Mouse (Mus musculus): Measurements from ENCODE around the gene Kdelc1. TPM values are rescaled to one million over a fixed set of nuclear protein-coding genes. Genes with fewer than 3 reads are reported as not detected.

Kdelc1 gene
- polyA plus RNA-seq, 1 experiment from 2014 or later, result 84.1 TPM

Other genes with a start within 250 kb of the Kdelc1 start
- gene Tpp2, start 185.2 kb downstream of the Kdelc1 start, polyA plus RNA-seq (2014; fragmentation: Nextera tagmentation; extraction: Ambion mirVana), result 68.9 and 71.8 TPM in 2 replicates
- 0.81 and 1.0 TPM in 2 replicates for gene Mettl21c, start 98.8 kb downstream of the Kdelc1 start, polyA plus RNA-seq (2014; fragmentation: Nextera tagmentation; extraction: Ambion mirVana)
- 0.14 and 0.20 TPM in 2 replicates for gene Gm8251, start 56.9 kb downstream of the Kdelc1 start, polyA plus RNA-seq (2014; fragmentation: Nextera tagmentation; extraction: Ambion mirVana)
- gene Tex30, start 16.4 kb downstream of the Kdelc1 start, polyA plus RNA-seq (2014; fragmentation: Nextera tagmentation; extraction: Ambion mirVana), result 91.1 and 101 TPM in 2 replicates
- 28.6 and 29.5 TPM in 2 replicates for gene Bivm, start 149 bp upstream of the Kdelc1 start, polyA plus RNA-seq (2014; fragmentation: Nextera tagmentation; extraction: Ambion mirVana)
- gene Ercc5, start 28.9 kb upstream of the Kdelc1 start, polyA plus RNA-seq (2014; fragmentation: Nextera tagmentation; extraction: Ambion mirVana), result 26.0 and 29.5 TPM in 2 replicates
- not detected in 2 replicates for gene Mettl21e, start 100.2 kb upstream of the Kdelc1 start, polyA plus RNA-seq (2014; fragmentation: Nextera tagmentation; extraction: Ambion mirVana)

Data from limb, embryonic 11.5 days (tissue).